ENCODE assay signal across 18 mouse cellular contexts in the genomic region with DNA sequence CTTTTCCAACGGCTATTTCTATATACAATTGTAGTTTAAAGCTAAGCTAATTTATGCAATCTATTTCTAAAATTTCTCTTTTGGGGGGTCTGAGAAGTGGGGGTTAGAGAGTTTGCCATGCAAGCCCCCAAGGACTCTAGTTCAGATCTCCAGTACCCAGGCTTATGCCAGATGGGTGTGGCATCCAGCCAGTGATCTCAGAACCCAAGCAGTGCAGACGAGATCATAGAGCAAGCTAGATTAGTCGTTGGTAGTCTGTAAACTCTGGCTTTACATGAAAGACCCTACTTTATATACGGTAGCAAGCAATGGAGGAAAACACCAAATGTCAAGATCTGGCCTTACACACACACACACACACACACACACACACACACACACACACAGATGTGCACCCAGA.
DNase-seq lines count a peak whose midpoint lies in the region; TF ChIP-seq lines count a peak whose summit lies in the region.
"Had no signal": no experiment of that assay in that cellular context is flagged by ENCODE, and none has a peak within 500 bp of the region (broad histone marks: within the 10 kb centered on the region; RNA-seq: fewer than 3 reads in every experiment).

No protein-coding gene starts in this region.

- DNase-seq in cerebellum, postnatal 14 days = peak; percentile 52 to 53
- no peak for DNase-seq in cerebellum, adult 8-10 months
- no peak for DNase-seq in thymus, adult 2 months
- DNase-seq in thymus, postnatal 10 days (ENCODE audit: low spot score in 2 of 2) = no peak
- peak; percentile 51 for DNase-seq in thymus, postnatal 14 days
- DNase-seq in thymus, postnatal 25 days = no peak
- peak; percentile 29 for DNase-seq in thymus, postnatal 4 days
- no peak for DNase-seq in urinary bladder, adult 18-20 months (ENCODE audit: low spot score in 2 of 2)
- DNase-seq: adrenal gland, adult 2 months; adrenal gland, postnatal 10 days; adrenal gland, postnatal 25 days; cerebellum, adult 11-12 months; cerebellum, adult 2 months had no signal

- TF ChIP-seq CTCF in thymus, adult 2 months (IDR thresholded peaks at IDR 0.05; ENCODE audit: borderline replicate concordance, control insufficient read depth, extremely low read depth, insufficient read depth, low read length, poor library complexity) = no peak

- peaks cover 15% of the 10 kb centered on the region for H3K4me1 ChIP-seq in thymus, adult 2 months (replicated peaks; ENCODE audit: control insufficient read depth, insufficient read depth, low read length)
- H3K4me1 ChIP-seq: embryonic facial prominence, embryonic 13.5 days; embryonic facial prominence, embryonic 15.5 days; forebrain, embryonic 12.5 days had no signal

- H3K4me3 ChIP-seq in thymus, adult 2 months (ENCODE audit: control insufficient read depth, insufficient read depth, low read length) = no peak overlapping the region
- H3K4me3 ChIP-seq: embryonic facial prominence, embryonic 13.5 days; embryonic facial prominence, embryonic 15.5 days; erythroblast, embryonic 14.5 days; forebrain, embryonic 10.5 days; forebrain, embryonic 12.5 days had no signal

- 26% methylated on average over 4 of the region's 4 CpGs for WGBS in thymus, adult 2 months

- H3K27ac ChIP-seq in thymus, adult 2 months (ENCODE audit: control insufficient read depth, insufficient read depth, low read length) = peak overlapping the region; percentile 67
- H3K27ac ChIP-seq: embryonic facial prominence, embryonic 13.5 days; embryonic facial prominence, embryonic 15.5 days; forebrain, embryonic 10.5 days; forebrain, embryonic 12.5 days had no signal

- H3K27me3 ChIP-seq in thymus, adult 2 months (ENCODE audit: control insufficient read depth, insufficient read depth, low read length) = no peaks in the 10 kb centered on the region
- H3K27me3 ChIP-seq: embryonic facial prominence, embryonic 13.5 days; embryonic facial prominence, embryonic 15.5 days; forebrain, embryonic 12.5 days had no signal

- H3K36me3 ChIP-seq in thymus, adult 2 months (ENCODE audit: control insufficient read depth, insufficient read depth, low read length) = no peaks in the 10 kb centered on the region
- H3K36me3 ChIP-seq: embryonic facial prominence, embryonic 13.5 days; embryonic facial prominence, embryonic 15.5 days; forebrain, embryonic 12.5 days had no signal

- no peak for TF ChIP-seq POLR2A in thymus, adult 2 months (IDR thresholded peaks at IDR 0.05; ENCODE audit: control insufficient read depth, extremely low read depth, insufficient read depth, low read length, poor library complexity)

Comparison
In these comparisons a context has a peak if more than half of its experiments do, and no peak if none do; other contexts are left out.
1. DNase-seq: peak in cerebellum, postnatal 14 days (2 of 2), thymus, postnatal 14 days (single experiment) and thymus, postnatal 4 days (single experiment); none in cerebellum, adult 8-10 months (single experiment), thymus, adult 2 months (single experiment), thymus, postnatal 10 days (0 of 2), thymus, postnatal 25 days (single experiment) and urinary bladder, adult 18-20 months (0 of 2).